Mouse (Mus musculus) mouse embryonic stem cell (cell line): ENCODE results near the gene Coq2.

ENCODE experiments used
- in situ Hi-C, 2 experiments: fragments of 300-500 bp; cut with MboI; formaldehyde crosslinking; loops; 1 replicate in 1 of 2; 3 replicates in 1 of 2; pipeline ENCODE4 v1.14.3; 2019 to 2020; ENCODE audit warnings: low sequenced_read_pairs in 2 of 2, low pct_unique_long_range_greater_than_20kb in 1 of 2, mixed read lengths in 1 of 2; ENCODE audit not compliant: unreplicated experiment in 1 of 2

The Coq2 gene

DNA sequence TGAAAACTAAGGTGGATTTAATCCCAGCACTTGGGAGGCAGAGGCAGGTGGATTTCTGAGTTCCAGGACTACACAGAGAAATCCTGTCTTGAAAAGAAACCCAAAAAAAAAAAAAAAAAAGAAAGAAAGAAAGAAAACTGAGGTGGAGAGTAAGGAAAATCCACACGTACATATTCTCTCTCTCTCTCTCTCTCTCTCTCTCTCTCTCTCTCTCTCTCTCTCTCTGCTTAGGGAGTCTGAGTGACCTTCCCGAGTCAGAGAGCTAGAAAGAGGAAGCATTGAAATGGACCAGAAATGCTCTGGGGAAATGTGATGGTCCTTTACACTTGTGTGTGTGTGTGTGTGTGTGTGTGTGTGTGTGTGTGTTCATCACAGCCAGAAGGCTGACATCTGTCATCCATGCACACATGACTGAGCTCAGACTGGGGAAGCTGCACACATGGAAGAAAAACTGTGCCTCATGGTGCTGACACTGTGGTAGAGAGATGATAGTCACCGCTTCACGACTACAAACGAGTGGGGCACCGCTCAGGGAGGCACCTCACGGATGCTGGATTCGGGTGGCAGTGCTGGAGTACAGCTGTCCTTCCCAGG lies 40.0 kb downstream of the Coq2 start:
- in situ Hi-C loops = no loop called here

DNA sequence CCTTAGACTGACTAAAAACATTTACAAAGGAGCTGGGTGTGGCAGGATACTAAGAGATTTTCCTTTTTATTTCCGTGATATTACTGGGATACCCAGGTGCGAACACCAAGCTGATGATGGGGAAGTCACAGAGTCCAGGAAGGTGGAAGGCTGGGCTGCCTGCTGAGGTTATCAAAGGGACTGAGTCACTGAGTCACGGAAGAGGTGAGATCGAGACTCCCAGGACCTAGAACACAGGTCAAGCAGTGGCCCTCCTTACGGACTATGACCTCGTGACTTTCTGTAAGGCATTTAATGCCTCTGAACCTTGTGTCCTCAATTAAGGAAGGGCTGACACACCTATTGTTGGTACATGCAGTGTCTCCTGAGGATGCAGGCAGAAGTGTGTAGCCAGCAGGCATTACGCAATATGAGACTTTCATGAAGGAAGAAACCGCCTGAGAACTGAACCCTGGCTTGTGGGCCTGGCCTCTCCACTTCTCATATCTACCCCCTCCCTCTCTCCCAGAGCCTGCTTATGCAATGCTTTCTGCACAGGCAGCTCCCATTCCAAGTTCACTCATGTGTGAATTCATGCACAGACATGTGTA lies 42.3 kb downstream of the Coq2 start:
- in situ Hi-C loops = no loop called here

GRCm38 (mm10) chr5:100628807-100629206 lies 46.1 kb downstream of the Coq2 start:
- in situ Hi-C loops = no loop called here

- in situ Hi-C loops = no loop called here
Observed at GRCm38 (mm10) chr5:100626526-100626925, 48.4 kb downstream of the Coq2 start.

DNA sequence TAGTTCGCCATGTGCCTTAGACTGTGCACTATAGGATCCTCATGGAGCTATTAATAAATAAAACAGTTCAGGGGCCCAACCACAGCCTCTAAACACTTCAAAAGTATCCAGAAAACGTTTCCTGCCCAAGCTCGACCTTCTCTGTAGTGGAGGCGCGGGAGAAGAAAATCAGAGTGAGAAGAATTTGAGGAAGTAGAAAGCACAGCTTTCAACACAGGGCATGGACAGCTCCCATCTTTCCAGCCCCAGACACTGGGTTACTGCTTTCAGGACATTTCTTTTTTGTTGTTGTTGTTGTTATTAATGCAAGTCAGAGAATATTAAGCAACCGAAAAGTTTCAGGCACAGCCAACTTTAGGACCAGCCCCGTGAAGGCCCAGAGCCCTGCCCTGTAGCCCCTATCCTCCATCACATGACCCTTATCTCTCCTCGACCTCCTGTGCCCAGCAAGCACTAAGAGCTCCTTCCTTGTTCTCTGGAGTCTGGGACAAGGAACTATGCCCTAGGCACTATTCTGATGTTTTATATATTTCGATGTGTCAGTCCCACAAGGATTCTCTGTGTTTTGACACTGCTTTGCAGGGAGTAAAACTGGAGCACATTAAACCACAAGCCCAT lies 50.1 kb downstream of the Coq2 start:
- in situ Hi-C loops = no loop called here

GRCm38 (mm10) chr5:100622509-100623163 lies 52.3 kb downstream of the Coq2 start:
- in situ Hi-C loops = no loop called here

DNA sequence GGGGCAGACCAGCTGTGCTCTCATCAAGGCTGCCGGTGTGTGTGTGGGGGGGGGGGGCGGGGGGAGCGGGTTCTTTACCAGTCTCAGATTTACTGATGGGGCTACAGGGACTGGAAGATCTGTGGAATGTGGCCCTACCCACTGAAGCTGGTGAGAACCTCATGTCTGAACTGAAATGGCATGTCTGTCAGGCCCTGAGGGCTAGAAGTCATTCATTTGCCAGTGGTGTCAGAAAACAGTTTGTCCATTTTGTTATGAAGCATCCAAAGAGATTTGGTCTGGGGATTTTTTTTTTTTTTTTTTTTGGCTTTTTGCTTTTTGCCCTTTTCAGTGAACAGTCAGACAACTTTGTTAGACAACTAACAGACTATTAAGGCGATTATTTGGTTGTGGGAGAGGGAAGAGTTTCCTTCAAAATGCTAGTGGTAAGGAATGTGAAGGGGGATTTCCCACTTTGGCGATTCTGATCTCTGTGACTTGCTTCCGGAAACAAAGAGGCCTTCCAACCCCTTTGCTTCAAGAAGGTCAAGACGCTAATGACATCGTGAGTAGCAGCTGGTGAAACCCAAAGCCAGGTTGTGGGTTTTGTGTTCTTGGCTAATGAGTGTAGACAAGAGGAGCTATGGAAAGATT lies 52.9 kb downstream of the Coq2 start:
- in situ Hi-C loops = no loop called here

DNA sequence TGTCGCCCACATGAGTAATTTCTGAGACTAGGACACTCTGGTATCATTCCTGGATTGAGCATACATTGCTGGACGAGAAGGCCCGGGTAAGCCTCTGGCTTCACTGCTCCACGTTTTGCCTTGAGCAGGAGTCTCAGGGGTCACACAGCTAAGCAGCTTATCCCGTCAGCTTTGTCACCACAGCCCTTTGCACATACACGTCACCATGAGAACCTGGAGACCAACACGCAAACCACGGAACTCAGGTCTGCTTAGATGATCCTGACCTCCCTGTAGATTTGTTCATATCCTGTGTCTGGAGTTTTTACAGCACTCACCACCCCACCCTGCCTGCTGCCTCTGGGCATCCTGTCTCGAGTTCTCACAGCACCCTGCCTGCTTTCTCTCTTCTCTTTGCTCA lies 54.0 kb downstream of the Coq2 start:
- in situ Hi-C loops = no loop called here

GRCm38 (mm10) chr5:100619586-100620275 lies 55.2 kb downstream of the Coq2 start:
- in situ Hi-C loops = no loop called here

DNA sequence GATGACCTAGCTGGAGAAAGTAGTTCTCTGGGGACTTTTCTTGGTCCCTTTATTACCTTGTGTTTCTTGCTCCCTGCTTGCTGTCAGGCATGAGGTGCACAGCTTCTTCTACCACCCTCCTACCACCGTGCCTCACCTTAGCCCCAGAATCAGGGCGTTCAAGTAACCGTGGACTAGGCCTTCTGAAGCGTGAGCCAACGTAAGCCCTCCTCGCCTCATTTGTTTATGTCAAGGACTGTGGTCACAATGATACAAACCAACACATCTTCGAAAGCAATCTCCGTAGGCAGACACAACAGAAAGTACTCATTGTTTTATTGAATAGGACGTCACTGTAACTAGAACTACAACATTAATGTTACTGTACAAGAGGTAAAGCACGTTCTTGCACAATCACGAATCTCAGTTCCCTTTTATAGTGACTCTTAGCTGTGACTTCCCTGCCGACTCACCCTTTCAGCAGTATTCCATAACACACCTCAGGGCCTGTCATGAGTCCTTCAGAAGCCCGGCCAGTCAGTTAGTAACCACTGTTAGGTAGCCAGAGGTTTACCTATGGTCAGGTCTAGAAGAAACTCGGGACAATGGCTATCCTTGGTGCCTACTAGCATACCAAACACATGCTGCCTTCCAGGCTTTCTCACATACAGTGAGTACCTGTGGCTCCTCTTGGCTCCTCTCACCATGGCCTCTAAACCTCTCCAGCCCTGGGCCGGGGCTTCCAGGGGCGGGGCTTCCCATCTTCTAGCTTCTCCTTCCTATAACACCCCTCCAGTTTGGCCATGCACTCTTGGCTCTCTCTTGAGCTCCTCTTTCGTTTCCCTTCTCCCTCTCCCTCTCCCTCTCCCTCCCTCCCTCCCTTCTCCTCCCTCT lies 60.8 kb downstream of the Coq2 start:
- in situ Hi-C loops = no loop called here

DNA sequence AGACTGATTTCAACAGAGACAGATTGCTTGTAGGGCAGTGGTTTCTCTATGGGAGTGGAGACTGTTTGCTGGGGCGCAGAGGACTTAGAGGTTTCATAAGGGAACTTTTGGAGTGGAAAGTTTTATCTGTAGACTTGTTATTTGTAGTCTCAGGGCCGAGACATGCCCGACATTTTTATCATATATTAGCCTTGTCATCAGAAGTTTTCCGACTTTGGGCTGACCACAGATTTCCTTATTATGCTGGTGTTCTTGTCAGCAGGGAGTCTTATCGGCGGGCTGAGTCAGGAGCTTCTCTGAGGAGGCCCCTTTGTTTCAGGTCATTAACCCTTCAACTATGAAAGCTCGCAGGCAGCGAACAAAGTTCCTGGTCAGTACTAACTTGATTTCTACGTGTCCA lies 67.1 kb downstream of the Coq2 start:
- in situ Hi-C loops = no loop called here

DNA sequence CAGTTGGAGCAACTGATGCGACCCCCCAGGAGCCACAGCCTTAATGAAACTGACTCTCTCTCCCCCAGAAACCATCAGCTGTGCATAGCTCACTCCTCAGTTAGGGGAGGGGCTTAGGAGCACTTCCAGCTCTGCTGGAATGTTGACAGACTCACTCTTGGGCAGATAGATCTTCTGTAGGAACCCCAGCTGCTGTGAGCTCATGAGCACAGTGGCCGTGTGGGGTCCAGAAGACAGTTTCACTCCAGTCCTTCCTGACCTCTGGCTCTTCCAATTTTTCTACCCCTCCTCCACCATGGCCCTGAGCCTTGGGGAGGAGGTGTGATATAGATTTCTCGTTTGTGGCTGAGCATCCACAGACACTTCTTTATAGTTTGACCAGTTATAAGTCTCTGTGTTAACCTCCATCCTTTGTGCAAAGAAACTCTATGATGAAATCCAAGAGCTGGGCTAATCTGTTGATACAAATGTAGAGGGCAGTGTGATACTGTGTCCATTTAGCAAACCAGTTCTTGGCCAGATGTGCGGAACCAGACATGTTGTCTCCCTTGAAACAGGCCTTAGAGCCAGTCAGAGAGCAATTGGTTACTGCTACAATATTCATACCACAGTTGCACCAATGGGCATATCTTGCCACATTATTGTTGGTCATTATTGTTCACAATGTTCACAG lies 67.7 kb downstream of the Coq2 start:
- in situ Hi-C loops = no loop called here

DNA sequence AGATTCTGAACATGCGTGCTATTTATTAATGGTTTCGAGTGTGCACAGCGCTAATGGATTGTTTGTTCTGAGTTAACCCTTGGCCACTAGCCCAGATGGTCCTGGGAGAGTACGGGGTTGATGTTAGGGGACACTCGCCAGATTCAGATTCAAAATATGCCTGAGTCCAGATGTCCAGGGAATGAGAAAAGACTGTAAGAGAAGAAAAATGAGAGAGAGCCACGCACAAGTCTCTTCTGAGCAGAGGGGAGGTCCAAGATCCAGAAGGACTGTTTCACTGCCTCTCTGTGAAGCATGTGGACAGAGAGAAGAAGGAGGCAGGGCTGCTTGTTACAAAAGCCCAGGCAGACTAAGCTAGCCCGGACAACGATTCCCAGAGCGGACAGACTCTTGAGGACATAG lies 69.1 kb downstream of the Coq2 start:
- in situ Hi-C loops = no loop called here
